Mouse (Mus musculus): ENCODE data around the gene Smdt1.

GRCm38 (mm10) chr15:82322195-82322594 lies 16.6 kb upstream of the Smdt1 start:
- TF ChIP-seq CTCF (IDR thresholded peaks at IDR 0.05; ENCODE audit: low read depth, low read length), result no peak
- TF ChIP-seq POLR2A (IDR thresholded peaks at IDR 0.05; ENCODE audit: extremely low read depth, insufficient read depth, low read length), result no peak

All from liver, adult 2 months (tissue).